Mouse (Mus musculus) liver (tissue): Measurements from ENCODE around the gene Inpp5b.
"Not testable (repeated sequence)": the region's sequence is repeated elsewhere in the genome, so short reads cannot be mapped to it uniquely, and the experiment has no call there.

ENCODE experiments used
- DNase-seq: peaks from one replicate; pipeline ENCODE4 v3.0.0-alpha.2; 2020; ENCODE audit warnings: mixed read lengths

Gene Inpp5b

DNA sequence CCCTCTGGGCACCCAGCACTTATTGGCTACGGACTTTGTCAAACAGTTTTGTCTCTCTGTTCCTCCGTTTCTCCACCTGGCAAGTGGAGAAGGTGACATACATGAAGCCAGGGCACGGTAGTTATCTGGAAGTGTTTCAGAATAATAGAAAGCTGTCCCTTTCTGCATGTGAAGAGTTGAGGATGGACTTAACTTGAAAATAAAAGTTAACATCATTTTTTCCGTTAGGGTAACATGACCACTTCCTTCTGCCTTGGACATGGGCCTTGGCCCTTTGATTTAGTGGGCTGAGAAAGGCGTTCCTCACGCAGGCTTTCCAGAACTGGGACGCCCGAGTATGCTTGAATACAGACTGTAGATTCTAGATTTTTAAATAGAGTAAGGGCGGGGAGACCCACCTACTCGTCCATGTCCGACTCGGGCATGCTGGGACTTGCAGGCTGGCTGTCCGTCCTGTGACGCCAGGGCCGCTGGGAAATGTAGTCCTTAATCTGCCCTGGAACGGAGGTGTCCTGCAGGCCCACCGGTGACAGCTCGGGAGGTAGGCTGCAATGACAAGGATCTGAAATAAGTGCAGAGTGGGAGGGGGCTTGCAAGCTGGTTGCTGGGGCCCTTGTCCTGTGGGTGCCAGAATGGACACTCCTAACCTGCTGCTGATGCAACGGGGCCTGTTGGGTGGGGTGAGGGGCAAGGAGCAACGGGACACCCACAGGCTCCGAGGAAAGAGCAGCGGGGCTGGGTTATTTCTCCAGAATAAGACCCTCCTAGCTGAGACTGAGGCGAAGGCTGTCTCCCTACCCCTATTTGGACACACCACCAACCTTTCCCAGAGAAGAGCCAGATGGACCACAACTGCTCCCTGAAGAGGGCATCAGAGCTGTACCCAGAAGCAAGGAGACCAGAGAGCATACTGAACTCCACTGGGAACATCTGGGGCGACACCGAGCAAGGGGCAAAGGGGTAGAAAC is at the start of gene Inpp5b:
TSS of gene Inpp5b (plus strand) at position 475 of the 968 bp plus-strand sequence.
- peak; percentile 79 for DNase-seq

DNA sequence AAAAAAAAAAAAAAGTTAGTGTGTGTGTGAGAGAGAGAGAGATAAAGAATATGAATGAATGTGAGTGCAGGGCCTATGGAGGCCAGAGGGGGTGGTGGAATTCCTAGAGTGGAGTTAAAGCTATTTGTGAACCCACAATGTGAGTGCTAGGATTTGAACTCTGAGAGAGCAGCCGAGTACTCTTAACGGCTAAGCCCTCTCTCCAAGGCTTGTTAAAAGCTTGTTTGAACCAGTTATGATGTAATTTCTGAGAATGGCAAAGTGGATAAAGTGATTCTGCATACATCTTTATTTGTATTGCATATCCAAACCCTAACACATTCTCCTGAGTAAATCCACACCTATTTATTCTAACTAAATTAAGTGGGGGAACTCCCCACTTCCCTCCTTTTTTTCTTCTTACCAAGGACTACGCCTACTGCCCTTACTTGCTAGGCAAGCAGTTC is 49.2 kb upstream of the Inpp5b start:
- DNase-seq, result no peak

GRCm38 (mm10) chr4:124693135-124693894 is 48.3 kb upstream of the Inpp5b start, which contains the start of gene Utp11:
TSS of gene Utp11 (minus strand) at chr4:124693600.
- DNase-seq, result peak; percentile 88

DNA sequence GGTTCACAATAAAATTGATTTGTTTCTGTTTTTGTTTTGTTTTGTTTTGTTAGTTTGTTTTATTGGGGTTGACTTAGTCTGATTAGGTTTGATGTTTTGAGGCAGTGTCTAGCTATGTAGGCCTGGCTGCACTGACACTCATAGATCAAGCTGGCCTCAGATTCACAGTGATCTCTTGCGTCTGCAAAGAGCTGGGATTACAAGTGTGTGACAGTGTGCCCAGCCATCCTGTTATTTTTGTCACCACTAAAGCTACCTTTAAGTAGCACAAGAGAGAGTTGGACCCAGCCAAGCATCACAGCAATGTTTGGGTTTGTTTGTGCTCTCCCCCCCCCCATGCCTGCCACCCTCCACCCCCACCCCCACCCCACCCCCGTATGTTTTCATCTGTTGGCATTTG is 47.1 kb upstream of the Inpp5b start:
- no peak for DNase-seq

DNA sequence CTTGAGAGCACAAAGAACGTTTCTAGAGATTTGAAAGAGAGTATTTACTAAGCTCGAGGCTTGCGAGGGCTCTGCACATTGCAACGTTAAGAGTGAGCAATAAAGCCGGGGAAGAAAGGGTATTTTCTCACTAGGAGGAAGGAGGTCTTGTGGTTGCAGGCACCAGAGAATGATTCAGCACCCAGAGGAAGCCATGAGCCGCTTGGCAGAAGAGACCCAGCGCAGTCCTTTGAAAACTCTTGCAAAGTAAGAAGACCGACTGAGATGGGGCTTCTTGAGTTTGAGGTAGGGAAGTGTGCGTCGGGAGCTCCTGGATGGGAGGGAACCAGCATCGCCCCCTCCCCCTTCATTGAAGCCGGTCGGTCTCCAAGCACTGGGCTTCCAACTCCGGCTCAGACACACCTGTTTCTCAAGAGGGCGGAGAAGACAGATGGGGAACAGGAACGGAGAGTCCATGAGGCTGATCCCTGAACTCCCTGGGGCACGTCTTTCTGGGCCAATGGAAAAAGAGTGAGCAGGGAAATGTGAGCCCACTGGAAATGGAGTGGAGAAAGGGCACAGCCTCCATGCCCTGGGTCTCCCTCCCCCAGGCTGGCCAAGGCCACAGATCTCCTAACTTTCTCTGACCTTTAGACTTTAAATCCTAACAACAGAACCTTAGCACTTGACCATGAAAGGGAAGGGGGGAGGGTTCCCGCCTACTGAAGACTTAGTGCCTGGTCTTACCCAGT is 45.7 kb upstream of the Inpp5b start:
- no peak for DNase-seq

GRCm38 (mm10) chr4:124699791-124700190 is 41.9 kb upstream of the Inpp5b start:
- DNase-seq, result no peak

DNA sequence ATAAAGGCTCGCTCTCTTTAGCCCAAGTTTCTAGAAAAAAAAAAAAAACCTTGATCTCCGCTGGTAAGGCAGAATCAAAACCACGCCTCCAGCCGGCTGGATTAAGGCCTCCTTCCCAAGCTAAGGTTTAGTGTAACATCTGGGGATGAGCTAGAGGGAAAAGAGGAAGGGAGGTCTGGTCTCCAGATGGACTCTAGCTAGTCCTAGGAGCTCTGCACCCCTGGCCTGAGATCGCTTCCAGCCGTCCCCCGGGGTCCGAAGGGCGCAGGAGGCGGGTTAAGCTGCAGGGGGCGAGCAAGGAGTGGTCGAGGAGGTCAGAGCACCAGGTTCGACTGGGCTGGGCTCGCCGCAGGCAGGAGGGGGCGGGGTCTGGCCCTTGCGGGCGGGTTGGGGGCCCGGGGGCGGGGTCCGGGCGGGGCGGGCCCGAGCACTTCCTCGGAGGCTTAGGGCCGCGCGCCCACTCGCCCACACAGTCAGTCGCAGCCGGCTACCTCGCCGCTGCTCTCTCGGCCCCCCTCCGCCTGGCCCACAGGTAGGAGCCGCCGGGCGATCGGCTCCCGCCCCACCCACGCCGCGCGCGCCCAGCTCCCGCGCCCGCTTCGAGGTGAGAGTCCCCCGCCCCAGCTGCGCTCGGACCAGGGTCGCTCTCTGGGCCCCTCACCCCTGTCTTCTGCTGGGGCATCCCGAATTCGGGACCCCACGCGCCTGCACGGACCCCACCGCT is 41.2 kb upstream of the Inpp5b start, which contains the start of gene Fhl3:
TSS of gene Fhl3 (plus strand) at position 454 of the 724 bp plus-strand sequence.
- peak; percentile 85 for DNase-seq

DNA sequence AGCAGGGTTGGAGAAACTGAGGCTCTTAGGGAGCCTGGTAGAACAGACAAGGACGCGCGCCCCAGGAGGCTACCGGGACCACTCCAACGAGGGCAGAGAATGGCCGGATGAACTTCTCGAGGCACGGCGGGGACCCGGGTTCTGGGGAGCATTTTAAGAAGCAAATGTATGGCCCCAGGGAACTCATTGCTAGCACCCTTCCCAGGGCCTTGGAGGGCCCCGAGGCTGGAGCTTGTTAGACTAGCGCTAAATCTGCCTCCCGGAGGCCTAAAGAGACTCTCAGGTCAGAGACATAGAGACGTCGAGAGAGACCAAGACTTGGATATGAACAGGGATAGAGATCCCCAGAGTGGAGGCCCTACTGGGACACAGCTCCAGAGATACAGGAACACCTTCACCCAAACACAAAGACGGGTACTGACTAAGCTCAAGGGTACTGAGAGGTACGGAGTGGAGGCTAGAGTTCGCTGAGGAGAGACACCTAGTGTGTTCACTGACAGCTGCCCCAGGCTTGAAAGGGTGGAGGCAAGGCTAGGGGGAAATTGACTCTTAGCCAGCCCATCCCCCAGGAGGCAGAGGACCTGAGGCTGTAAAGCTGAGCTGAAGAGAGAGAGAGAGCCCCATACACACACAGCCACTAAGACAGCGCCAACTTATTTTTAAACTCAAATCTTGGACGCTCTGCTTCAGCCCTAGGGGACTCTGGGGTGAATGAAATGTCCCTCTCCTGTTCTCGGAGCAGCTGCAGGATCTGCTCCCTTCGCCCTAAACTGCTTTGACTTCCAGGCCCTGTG is 40.4 kb upstream of the Inpp5b start:
- DNase-seq, result peak; percentile 40

DNA sequence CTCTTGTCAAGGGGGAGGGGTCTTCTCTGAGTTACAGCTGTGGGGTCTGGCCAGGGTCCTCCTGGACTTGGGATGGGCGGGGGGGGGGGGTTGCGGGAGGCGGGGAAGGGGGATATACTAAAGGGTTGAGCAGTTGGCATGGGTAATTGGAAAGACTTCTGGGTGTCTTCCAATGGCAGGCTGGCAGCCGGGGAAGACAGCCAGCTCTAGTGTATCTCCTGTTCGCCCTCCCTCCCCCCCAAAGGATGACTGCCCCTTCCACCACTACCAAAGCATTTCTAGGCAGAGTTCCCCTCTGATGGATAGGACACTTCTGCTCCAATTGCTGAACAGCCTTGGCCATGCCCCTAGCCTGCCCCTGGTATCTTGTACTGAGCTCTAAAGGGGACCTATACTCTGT is 39.7 kb upstream of the Inpp5b start:
- no peak for DNase-seq

DNA sequence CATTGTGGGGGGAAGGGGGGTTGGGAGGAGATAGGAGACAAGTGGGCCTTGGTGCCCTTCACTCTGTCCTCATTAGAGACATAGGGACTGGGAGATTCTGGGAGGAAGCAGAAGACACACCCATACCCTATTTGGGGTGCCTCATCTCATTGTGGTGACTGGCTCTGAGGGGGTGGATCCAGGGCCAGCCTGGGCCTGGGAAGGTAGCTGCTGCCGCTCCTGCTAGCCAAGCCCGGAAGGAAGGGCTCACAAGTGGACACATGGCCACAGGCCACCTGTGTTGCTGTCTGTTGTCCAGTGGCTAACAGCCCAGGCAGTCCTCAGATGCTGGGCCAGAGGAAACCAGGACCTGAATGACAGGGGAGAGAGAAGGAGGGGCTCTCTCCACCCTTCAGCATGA is 38.2 kb upstream of the Inpp5b start:
- peak; percentile 20 for DNase-seq

DNA sequence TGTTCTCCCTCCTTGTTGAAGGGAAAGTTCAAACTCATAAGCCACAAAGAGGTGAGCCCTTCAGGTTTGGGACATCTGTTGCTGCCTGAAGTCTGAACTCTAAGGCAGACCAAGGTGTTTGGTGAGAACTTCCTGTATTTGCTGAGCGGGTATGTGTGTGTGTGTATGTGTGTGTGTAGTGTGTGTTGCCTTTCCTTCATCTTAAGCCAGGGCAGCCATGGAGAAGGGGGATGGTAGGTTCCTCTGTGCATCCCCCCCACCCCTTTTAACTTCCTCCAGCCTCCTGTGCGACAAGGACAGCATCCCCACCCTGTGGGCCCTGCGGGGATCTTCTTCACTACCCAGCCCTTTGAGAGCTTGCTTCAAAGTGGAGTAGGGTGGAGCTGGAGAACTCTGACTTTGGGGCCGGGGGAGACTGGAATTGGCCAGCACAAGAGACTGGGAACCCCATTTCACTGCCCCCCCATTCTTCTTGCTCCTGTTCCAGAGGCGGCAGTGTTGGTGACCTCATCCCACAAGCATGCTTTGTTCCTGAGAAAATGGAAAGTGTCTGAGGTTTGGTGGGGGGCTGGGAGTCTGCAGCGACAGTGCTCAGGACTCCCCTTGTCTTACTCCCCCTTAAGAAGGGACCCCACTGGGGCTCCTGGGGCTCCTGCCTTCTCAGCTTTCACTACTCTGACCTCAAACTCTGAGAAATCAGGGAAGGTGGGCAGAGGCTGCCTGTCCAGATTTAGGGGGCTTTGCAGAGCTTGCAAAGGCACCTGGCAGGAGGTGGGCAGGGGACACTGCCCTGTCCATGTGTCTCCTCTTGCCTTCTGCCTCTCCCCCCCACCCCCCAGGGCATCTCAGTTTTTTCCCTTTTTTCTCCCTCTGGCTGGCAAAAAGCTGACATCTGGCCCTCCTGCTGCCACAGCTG is 37.5 kb upstream of the Inpp5b start:
- no peak for DNase-seq

- peak; percentile 36 for DNase-seq
These were observed 36.7 kb upstream of the Inpp5b start for GRCm38 (mm10) chr4:124704797-124705474.

GRCm38 (mm10) chr4:124705661-124706269 is 35.9 kb upstream of the Inpp5b start:
- DNase-seq, result no peak

GRCm38 (mm10) chr4:124707381-124708199 is 34.1 kb upstream of the Inpp5b start:
- DNase-seq, result not testable (repeated sequence)

DNA sequence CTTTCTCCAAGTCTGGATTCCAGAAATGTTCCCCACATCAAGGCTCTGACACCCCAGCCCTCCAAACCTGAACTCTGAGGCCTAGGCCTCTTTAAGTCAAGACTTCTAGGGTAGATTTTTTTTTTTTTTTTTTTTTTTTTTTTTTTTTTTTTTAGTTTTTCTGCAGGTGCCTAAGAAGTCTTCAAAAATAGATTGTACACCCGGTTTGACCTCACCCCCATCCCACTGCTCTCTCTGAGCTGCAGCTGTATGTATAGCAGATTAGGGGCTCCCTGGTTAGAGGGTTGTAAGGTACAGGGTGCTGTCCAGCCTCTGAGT is 33.5 kb upstream of the Inpp5b start:
- not testable (repeated sequence) for DNase-seq

DNA sequence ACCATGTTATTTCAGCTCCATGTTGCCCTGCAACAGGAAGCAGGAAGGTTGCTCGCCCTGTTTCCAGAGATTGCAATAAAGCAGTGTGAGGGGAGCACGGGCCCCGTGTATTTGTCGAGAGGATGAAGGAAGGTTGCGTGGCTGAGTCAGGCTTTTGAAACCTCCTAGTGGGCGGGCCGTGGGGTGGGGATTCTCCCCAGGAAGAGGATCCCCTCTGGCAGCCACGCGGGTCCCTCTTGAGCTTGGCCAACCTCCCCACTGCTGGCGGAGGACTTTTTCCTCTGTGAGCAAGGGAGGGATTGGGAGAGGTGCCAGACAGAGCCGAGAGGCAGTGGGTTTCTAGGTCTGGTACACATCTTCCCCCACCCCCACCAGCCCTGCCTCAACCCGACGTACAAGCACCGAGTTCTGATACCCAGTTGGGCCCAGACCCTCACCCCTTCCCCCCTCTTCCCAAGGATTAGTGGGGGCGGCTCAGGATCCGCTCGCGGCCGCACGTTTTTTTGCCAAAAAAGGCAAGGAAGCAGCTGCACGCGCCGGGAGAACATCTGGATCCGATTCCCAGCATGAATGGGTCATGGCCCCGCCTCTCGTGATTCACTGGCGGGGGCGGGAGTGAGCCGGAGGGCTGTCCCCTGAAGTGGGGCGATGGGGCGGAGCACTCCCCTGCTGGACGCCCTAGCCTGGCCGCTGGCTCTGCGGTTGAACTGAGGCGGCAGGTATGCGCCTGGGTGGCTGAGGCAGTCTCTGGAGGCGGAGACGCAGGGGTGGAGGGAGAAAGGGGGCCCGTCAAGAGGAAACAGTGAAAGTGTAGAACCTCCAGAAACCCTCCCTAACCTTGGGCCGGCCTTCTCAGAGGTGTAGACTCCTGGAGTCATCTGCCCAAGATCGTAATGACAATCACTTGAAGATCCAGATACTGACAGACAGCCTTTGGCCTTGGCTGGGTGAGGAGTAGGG is 32.9 kb upstream of the Inpp5b start:
- peak; percentile 92 for DNase-seq

DNA sequence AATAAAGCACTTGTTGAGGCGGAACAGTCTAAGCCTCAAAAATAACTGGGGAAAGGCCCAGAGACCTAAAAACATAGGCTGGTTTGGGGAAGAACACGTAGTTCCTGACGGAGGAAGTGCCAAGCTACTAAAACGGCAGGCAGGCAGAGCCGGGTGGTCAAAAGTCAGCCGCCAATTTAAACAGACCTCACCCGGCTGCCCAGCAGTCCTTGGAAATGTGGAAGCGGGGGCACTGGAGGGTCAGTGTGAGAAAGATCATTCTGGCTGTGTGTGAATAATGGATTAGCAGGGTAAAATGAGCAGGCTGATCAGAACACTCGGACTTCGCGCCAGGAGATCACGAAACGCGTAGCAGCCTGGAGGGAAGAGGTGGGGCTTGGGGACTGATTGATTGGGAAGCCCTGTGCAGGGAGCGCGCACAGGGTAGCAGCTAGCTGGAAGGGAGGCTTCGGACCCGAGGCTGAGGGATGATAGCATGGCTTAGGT is 31.6 kb upstream of the Inpp5b start:
- peak; percentile 63 for DNase-seq
